Mouse (Mus musculus) heart, postnatal 0 days (tissue): ENCODE results near the gene Asb14.

Source experiments
- CTCF ChIP-seq: IDR thresholded peaks from 2 replicates; pipeline ENCODE4 v1.5.1; 2016; ENCODE audit warnings: antibody characterized with exemption, control low read depth, low read depth
- EP300 ChIP-seq: IDR thresholded peaks from 2 replicates; pipeline ENCODE4 v1.6.1; 2016; ENCODE audit warnings: antibody characterized with exemption, low read depth

- no peak for TF ChIP-seq CTCF
- TF ChIP-seq EP300: no peak
Measured at GRCm38 (mm10) chr14:26960518-26960917, 66.2 kb downstream of the Asb14 start.
